Mouse (Mus musculus): ENCODE measurements around the gene Ascl4. TPM values are rescaled to one million over a fixed set of nuclear protein-coding genes. Genes with fewer than 3 reads are reported as not detected.

Ascl4 gene
- polyA plus RNA-seq, 1 experiment from 2014 or later, result 1.3 TPM

DNA sequence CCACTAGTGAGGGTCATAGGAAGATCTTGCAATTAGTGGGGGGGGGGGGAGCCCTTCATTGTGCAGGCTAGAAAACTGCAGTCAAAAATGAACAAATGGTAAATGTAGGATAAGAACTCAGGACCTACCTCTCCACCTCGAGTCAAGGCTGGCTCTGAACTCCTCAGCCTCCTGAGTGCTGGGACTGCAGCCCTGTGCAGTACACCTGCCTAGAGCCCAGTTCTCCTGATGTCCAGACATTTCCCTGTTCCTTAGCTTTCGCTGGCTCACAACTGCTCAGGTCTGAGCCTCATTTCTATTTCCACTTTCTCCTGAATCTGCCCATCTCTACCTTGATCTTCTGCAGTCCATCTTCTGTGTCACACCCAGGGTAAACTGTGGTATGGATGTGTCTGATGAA is 39.0 kb downstream of the Ascl4 start:
- H3K9me3 ChIP-seq (ENCODE audit: control insufficient read depth, low read length), result no peaks in the 10 kb centered on the region

GRCm38 (mm10) chr10:85967411-85968156 is 40.1 kb downstream of the Ascl4 start:
- 68% methylated on average over 17 of the region's 17 CpGs for WGBS
- ATAC-seq (ENCODE audit: low FRiP score, low TSS enrichment), result peak; percentile 22; the same call in 1 of the 2 replicates
- no peak overlapping the region for H3K4me2 ChIP-seq (replicated peaks; ENCODE audit: low read depth, low read length)
- no peak overlapping the region for H3K4me3 ChIP-seq (ENCODE audit: low read length)
- H3K9ac ChIP-seq (ENCODE audit: low read depth, low read length), result no peak overlapping the region
- H3K9me3 ChIP-seq (ENCODE audit: control insufficient read depth, low read length), result no peaks in the 10 kb centered on the region
- H3K4me1 ChIP-seq (ENCODE audit: control insufficient read depth, insufficient read depth, low read length), result no peaks in the 10 kb centered on the region
- no peaks in the 10 kb centered on the region for H3K27me3 ChIP-seq (ENCODE audit: control insufficient read depth, insufficient read depth, low read length)
- no peak overlapping the region for H3K27ac ChIP-seq (ENCODE audit: low read depth, low read length)
- no peaks in the 10 kb centered on the region for H3K36me3 ChIP-seq (ENCODE audit: control insufficient read depth, insufficient read depth, low read length)

More for the DNA sequence above, 39.0 kb downstream of the Ascl4 start:
- WGBS, result 63% methylated on average over 2 of the region's 2 CpGs
- no peak overlapping the region for H3K9ac ChIP-seq (ENCODE audit: low read depth, low read length)
- H3K27ac ChIP-seq (ENCODE audit: low read depth, low read length), result no peak overlapping the region
- H3K4me1 ChIP-seq (ENCODE audit: control insufficient read depth, insufficient read depth, low read length), result no peaks in the 10 kb centered on the region
- no peak overlapping the region for H3K4me3 ChIP-seq (ENCODE audit: low read length)
- H3K4me2 ChIP-seq (replicated peaks; ENCODE audit: low read depth, low read length), result no peak overlapping the region
- no peak for ATAC-seq (ENCODE audit: low FRiP score, low TSS enrichment)
- no peaks in the 10 kb centered on the region for H3K36me3 ChIP-seq (ENCODE audit: control insufficient read depth, insufficient read depth, low read length)
- no peaks in the 10 kb centered on the region for H3K27me3 ChIP-seq (ENCODE audit: control insufficient read depth, insufficient read depth, low read length)

DNA sequence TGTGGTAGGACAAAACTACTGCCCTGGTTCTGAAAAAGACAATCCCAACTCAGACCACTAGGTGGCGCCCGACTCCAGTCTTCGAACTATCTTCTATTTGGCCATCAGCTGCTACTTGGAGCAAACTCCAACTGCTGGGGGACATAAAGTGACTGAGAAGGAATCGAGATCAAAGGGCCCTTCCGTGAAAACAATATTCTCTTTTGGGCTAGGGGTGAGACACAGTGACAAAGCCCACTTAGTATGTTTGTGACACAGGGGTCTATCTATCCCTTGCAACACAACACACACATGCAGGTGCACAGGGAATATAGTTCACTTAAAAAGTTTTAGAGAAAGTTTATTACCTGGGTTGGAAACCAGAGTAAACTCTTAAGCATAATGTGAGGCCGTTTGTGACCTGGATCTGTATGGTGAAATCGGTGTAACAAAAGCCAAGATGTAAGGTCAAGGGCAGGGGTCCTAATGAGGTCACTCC is 40.7 kb downstream of the Ascl4 start:
- H3K9me3 ChIP-seq (ENCODE audit: control insufficient read depth, low read length), result no peaks in the 10 kb centered on the region
- ATAC-seq (ENCODE audit: low FRiP score, low TSS enrichment), result peak; percentile 54; the same call in 1 of the 2 replicates
- no peaks in the 10 kb centered on the region for H3K4me1 ChIP-seq (ENCODE audit: control insufficient read depth, insufficient read depth, low read length)
- no peak overlapping the region for H3K4me3 ChIP-seq (ENCODE audit: low read length)
- 8% methylated on average over 7 of the region's 7 CpGs for WGBS
- H3K36me3 ChIP-seq (ENCODE audit: control insufficient read depth, insufficient read depth, low read length), result no peaks in the 10 kb centered on the region
- H3K27ac ChIP-seq (ENCODE audit: low read depth, low read length), result no peak overlapping the region
- no peaks in the 10 kb centered on the region for H3K27me3 ChIP-seq (ENCODE audit: control insufficient read depth, insufficient read depth, low read length)
- no peak overlapping the region for H3K9ac ChIP-seq (ENCODE audit: low read depth, low read length)
- no peak overlapping the region for H3K4me2 ChIP-seq (replicated peaks; ENCODE audit: low read depth, low read length)

GRCm38 (mm10) chr10:85968731-85969130 is 41.2 kb downstream of the Ascl4 start:
- no peaks in the 10 kb centered on the region for H3K4me1 ChIP-seq (ENCODE audit: control insufficient read depth, insufficient read depth, low read length)
- H3K4me3 ChIP-seq (ENCODE audit: low read length), result no peak overlapping the region
- H3K27me3 ChIP-seq (ENCODE audit: control insufficient read depth, insufficient read depth, low read length), result no peaks in the 10 kb centered on the region
- no peaks in the 10 kb centered on the region for H3K9me3 ChIP-seq (ENCODE audit: control insufficient read depth, low read length)
- H3K36me3 ChIP-seq (ENCODE audit: control insufficient read depth, insufficient read depth, low read length), result no peaks in the 10 kb centered on the region
- H3K4me2 ChIP-seq (replicated peaks; ENCODE audit: low read depth, low read length), result no peak overlapping the region
- no peak overlapping the region for H3K9ac ChIP-seq (ENCODE audit: low read depth, low read length)
- no peak for ATAC-seq (ENCODE audit: low FRiP score, low TSS enrichment)
- no peak overlapping the region for H3K27ac ChIP-seq (ENCODE audit: low read depth, low read length)
- 58% methylated on average over 2 of the region's 2 CpGs for WGBS

DNA sequence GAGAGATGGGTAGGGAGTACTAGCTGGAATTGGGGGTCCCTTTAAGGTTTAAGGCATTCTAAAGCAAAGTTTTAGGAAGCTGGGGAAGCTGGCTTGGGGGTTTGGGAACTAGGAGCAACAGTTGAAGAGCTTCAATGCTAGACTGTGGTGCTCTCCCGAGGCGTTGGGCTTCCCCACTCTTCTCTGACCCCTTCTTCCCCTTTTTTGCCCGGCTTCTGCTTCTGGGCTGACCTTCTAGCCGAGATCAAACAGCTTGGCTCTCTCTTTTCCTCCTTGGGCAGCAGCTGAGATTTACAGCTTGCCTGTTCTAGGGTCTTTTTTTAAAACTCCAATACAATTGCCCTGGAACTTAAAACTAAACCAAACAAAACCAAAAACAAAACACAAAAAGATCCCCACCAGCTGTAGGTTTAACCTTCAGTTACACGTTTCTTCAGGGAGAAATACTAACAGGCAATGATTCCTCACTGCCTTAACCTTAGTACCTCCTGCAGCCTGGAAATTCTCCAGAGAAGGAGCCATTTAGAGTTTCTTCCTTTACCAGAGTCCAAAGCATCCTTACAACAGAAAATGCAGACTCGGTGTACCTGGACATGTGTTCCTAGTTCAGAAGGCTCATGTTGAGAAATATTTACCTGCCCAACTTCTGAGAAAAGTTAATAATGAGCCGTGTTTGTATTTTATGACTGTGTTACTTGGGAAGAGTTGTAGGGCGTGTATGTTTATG is 42.6 kb downstream of the Ascl4 start:
- Histone ChIP-seq H3K9ac (ENCODE audit: low read depth, low read length) (no peak overlapping the region), H3K9me3 (ENCODE audit: control insufficient read depth, low read length) (no peaks in the 10 kb centered on the region), H3K4me1 (ENCODE audit: control insufficient read depth, insufficient read depth, low read length) (no peaks in the 10 kb centered on the region), H3K27ac (ENCODE audit: low read depth, low read length) (no peak overlapping the region), H3K27me3 (ENCODE audit: control insufficient read depth, insufficient read depth, low read length) (no peaks in the 10 kb centered on the region), H3K4me3 (ENCODE audit: low read length) (no peak overlapping the region), H3K36me3 (ENCODE audit: control insufficient read depth, insufficient read depth, low read length) (no peaks in the 10 kb centered on the region), H3K4me2 (replicated peaks; ENCODE audit: low read depth, low read length) (no peak overlapping the region)
- WGBS, result 33% methylated on average over 8 of the region's 8 CpGs
- no peak for ATAC-seq (ENCODE audit: low FRiP score, low TSS enrichment)

DNA sequence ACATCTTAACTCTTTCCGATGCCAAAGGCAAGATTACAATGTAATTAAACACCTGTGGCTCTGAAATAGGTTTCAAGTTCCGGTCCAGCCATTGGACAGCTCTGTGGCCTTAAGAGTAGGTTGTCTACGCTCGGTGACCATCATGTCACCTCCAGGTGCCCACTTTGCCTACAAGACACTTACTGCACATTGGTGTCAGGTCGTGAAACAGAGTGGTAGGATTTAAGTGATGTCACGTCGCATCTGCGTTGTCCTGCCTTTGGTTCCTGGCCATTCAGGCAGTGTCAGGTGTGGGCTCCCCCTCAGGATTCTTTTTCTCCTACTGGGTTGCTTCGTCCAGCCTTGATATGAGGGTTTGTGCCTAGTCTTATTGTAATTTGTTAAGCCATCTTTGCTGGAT is 44.3 kb downstream of the Ascl4 start:
- ATAC-seq (ENCODE audit: low FRiP score, low TSS enrichment), result no peak
- 75% methylated on average over 9 of the region's 9 CpGs for WGBS

GRCm38 (mm10) chr10:85972915-85973314 is 45.4 kb downstream of the Ascl4 start:
- H3K36me3 ChIP-seq (ENCODE audit: control insufficient read depth, insufficient read depth, low read length), result no peaks in the 10 kb centered on the region
- WGBS, result 85% methylated on average over 4 of the region's 4 CpGs
- H3K27ac ChIP-seq (ENCODE audit: low read depth, low read length), result no peak overlapping the region
- H3K9ac ChIP-seq (ENCODE audit: low read depth, low read length), result no peak overlapping the region
- H3K9me3 ChIP-seq (ENCODE audit: control insufficient read depth, low read length), result no peaks in the 10 kb centered on the region
- H3K4me1 ChIP-seq (ENCODE audit: control insufficient read depth, insufficient read depth, low read length), result no peaks in the 10 kb centered on the region
- H3K4me2 ChIP-seq (replicated peaks; ENCODE audit: low read depth, low read length), result no peak overlapping the region
- H3K27me3 ChIP-seq (ENCODE audit: control insufficient read depth, insufficient read depth, low read length), result no peaks in the 10 kb centered on the region
- H3K4me3 ChIP-seq (ENCODE audit: low read length), result no peak overlapping the region
- no peak for ATAC-seq (ENCODE audit: low FRiP score, low TSS enrichment)

More for the DNA sequence above, 44.3 kb downstream of the Ascl4 start:
- Histone ChIP-seq H3K4me2 (replicated peaks; ENCODE audit: low read depth, low read length) (no peak overlapping the region), H3K4me3 (ENCODE audit: low read length) (no peak overlapping the region), H3K27me3 (ENCODE audit: control insufficient read depth, insufficient read depth, low read length) (no peaks in the 10 kb centered on the region), H3K9ac (ENCODE audit: low read depth, low read length) (no peak overlapping the region), H3K27ac (ENCODE audit: low read depth, low read length) (no peak overlapping the region), H3K4me1 (ENCODE audit: control insufficient read depth, insufficient read depth, low read length) (no peaks in the 10 kb centered on the region), H3K9me3 (ENCODE audit: control insufficient read depth, low read length) (no peaks in the 10 kb centered on the region), H3K36me3 (ENCODE audit: control insufficient read depth, insufficient read depth, low read length) (no peaks in the 10 kb centered on the region)

DNA sequence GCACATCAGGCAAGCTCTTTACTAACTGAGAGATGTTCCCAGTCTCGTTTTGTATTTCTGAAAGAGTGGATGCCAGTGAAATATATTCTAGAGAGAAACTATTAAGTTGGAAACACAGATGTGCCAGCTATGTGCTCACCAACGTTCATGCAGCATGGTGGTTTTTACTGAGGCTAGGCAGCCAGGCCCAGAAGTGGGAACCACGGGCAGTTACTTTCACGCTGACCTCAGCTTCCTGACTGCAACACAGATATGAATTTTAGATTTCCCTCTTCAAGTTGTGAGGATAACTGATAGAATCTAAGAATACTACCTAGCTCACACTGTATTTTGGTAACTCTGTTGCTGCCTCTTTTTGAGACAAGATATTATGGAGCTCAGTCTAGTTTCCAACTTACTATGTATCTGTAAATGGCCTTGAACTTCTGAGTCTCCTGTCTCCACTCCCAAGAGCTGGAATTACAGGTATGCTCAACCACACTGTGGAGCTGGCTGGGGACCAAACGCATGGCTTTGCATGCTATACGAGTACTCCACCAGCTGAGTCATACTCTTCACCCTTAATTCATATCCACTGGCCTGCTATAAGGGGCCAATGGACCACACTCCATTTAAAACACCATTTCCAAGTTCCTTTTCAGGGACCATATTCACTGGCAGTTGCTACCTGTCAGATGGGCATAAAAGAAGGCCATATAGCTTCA is 62.1 kb downstream of the Ascl4 start:
- Histone ChIP-seq H3K4me3 (ENCODE audit: low read length) (no peak overlapping the region), H3K9me3 (ENCODE audit: control insufficient read depth, low read length) (no peaks in the 10 kb centered on the region), H3K4me1 (ENCODE audit: control insufficient read depth, insufficient read depth, low read length) (no peaks in the 10 kb centered on the region), H3K27ac (ENCODE audit: low read depth, low read length) (no peak overlapping the region), H3K4me2 (replicated peaks; ENCODE audit: low read depth, low read length) (no peak overlapping the region), H3K36me3 (ENCODE audit: control insufficient read depth, insufficient read depth, low read length) (no peaks in the 10 kb centered on the region), H3K9ac (ENCODE audit: low read depth, low read length) (no peak overlapping the region), H3K27me3 (ENCODE audit: control insufficient read depth, insufficient read depth, low read length) (no peaks in the 10 kb centered on the region)
- ATAC-seq (ENCODE audit: low FRiP score, low TSS enrichment), result no peak
- 77% methylated on average over 6 of the region's 6 CpGs for WGBS
